Mouse (Mus musculus) lung, embryonic 16.5 days (tissue): ENCODE data around the gene Mapk8ip1. TPM values are rescaled to one million over a fixed set of nuclear protein-coding genes. Genes with fewer than 3 reads are reported as not detected.
A peak's percentile ranks its signal among the peaks of the same experiment; 100 is the strongest.

Experiments
- ATAC-seq: fragments of 200-750 bp; cut with Nextera tagmentation; 2 replicates; pipeline ENCODE4 v1.8.0; 2017; ENCODE audit warnings: low read depth, mild to moderate bottlenecking, moderate library complexity
- H3K27ac ChIP-seq: fragments of 300-500 bp; sonication (generic); 2 replicates; pipeline ENCODE4 v1.5.1; 2014; ENCODE audit warnings: mild to moderate bottlenecking, control low read depth, low read length
- H3K27me3 ChIP-seq: fragments of 300-500 bp; sonication (generic); 2 replicates; pipeline ENCODE4 v1.6.1; 2014; ENCODE audit warnings: low read depth, low read length, mixed read lengths; ENCODE audit not compliant: control insufficient read depth, insufficient read depth
- H3K36me3 ChIP-seq: fragments of 300-500 bp; sonication (generic); 2 replicates; pipeline ENCODE4 v1.6.1; 2014; ENCODE audit warnings: low read length; ENCODE audit not compliant: control insufficient read depth, insufficient read depth
- H3K4me1 ChIP-seq: fragments of 300-500 bp; sonication (generic); replicated peaks from 2 replicates; pipeline ENCODE4 v1.6.1; 2014; ENCODE audit warnings: low read length, mixed read lengths; ENCODE audit not compliant: control insufficient read depth, insufficient read depth
- H3K4me2 ChIP-seq: fragments of 300-500 bp; sonication (generic); 2 replicates; pipeline ENCODE4 v1.6.1; 2014; ENCODE audit warnings: low read depth, low read length, control low read depth
- H3K4me3 ChIP-seq: fragments of 300-500 bp; sonication (generic); 2 replicates; pipeline ENCODE4 v1.5.1; 2014; ENCODE audit warnings: mild to moderate bottlenecking, low read length, control low read depth
- H3K9ac ChIP-seq: fragments of 300-500 bp; sonication (generic); 2 replicates; pipeline ENCODE4 v1.6.1; 2014; ENCODE audit warnings: low read length, control low read depth
- H3K9me3 ChIP-seq: fragments of 300-500 bp; sonication (generic); 2 replicates; pipeline ENCODE4 v1.6.1; 2016; ENCODE audit warnings: low read length; ENCODE audit not compliant: control insufficient read depth
- WGBS: fragments of 180-500 bp; shearing (Covaris S2); extraction: QIAGEN DNeasy Blood & Tissue Kit; methylation state at CpG from one replicate; pipeline ENCODE4 v1.1.7; 2014; 5-methylcytosine and 5-hydroxymethylcytosine counted together
- polyA plus RNA-seq: library from polyadenylated mRNA; unstranded; fragments of >200 nt; fragmentation: Nextera tagmentation; extraction: Ambion mirVana; gene quantifications from 2 replicates; pipeline ENCODE4 v1.2.1, GENCODE M21; 2015

The Mapk8ip1 gene
- polyA plus RNA-seq, 1 experiment from 2014 or later = 11.0 TPM

- H3K36me3 ChIP-seq = no peaks in the 10 kb centered on the region
- H3K9ac ChIP-seq = 0 out of 2 replicates have a peak overlapping the region, but pooled peaks have one; percentile 26
- peak overlapping the region; percentile 60 for H3K27ac ChIP-seq
- H3K27me3 ChIP-seq = no peaks in the 10 kb centered on the region
- no peak overlapping the region for H3K4me3 ChIP-seq
- no peak overlapping the region for H3K4me2 ChIP-seq
- 58% methylated on average over 2 of the region's 2 CpGs for WGBS
- no peak for ATAC-seq
- H3K9me3 ChIP-seq = no peaks in the 10 kb centered on the region
- H3K4me1 ChIP-seq = peaks cover 80% of the 10 kb centered on the region
Measured at GRCm38 (mm10) chr2:92430089-92430488, 29.0 kb upstream of the Mapk8ip1 start.

- H3K4me1 ChIP-seq = peaks cover 91% of the 10 kb centered on the region
- H3K9me3 ChIP-seq = no peaks in the 10 kb centered on the region
- peak; percentile 74 for ATAC-seq
- no peaks in the 10 kb centered on the region for H3K27me3 ChIP-seq
- 24% methylated on average over 6 of the region's 6 CpGs for WGBS
- peak overlapping the region; percentile 69 for H3K27ac ChIP-seq
- H3K36me3 ChIP-seq = peaks cover 2% of the 10 kb centered on the region; the same call in 1 of the 2 replicates
- H3K9ac ChIP-seq = no peak overlapping the region
- H3K4me2 ChIP-seq = 0 out of 2 replicates have a peak overlapping the region, but pooled peaks have one; percentile 18
- no peak overlapping the region for H3K4me3 ChIP-seq
Measured at GRCm38 (mm10) chr2:92427882-92428281, 26.8 kb upstream of the Mapk8ip1 start.

- Histone ChIP-seq H3K27ac (peak overlapping the region; percentile 69; the same call in 1 of the 2 replicates), H3K4me1 (peaks cover 77% of the 10 kb centered on the region), H3K4me3 (no peak overlapping the region), H3K4me2 (no peak overlapping the region), H3K27me3 (no peaks in the 10 kb centered on the region), H3K9ac (no peak overlapping the region; the same call in 1 of the 2 replicates), H3K36me3 (peaks cover 13% of the 10 kb centered on the region), H3K9me3 (no peaks in the 10 kb centered on the region)
- ATAC-seq = no peak
- WGBS = 52% methylated on average over 3 of the region's 3 CpGs
Measured at GRCm38 (mm10) chr2:92426426-92426825, 25.4 kb upstream of the Mapk8ip1 start.

- Histone ChIP-seq H3K4me2 (peak overlapping the region; percentile 34), H3K9ac (no peak overlapping the region), H3K9me3 (no peaks in the 10 kb centered on the region), H3K4me3 (no peak overlapping the region), H3K36me3 (peaks cover 18% of the 10 kb centered on the region), H3K27ac (peak overlapping the region; percentile 70), H3K4me1 (peaks cover 67% of the 10 kb centered on the region), H3K27me3 (no peaks in the 10 kb centered on the region)
- 62% methylated on average over 4 of the region's 4 CpGs for WGBS
- no peak for ATAC-seq
Measured at GRCm38 (mm10) chr2:92425366-92425765, 24.3 kb upstream of the Mapk8ip1 start.

- H3K27ac ChIP-seq = peak overlapping the region; percentile 86
- H3K9ac ChIP-seq = peak overlapping the region; percentile 39; the same call in 1 of the 2 replicates
- H3K4me3 ChIP-seq = no peak overlapping the region
- peaks cover 61% of the 10 kb centered on the region for H3K4me1 ChIP-seq
- ATAC-seq = peak; percentile 67
- WGBS = 59% methylated on average over 9 of the region's 9 CpGs
- peak overlapping the region; percentile 25 for H3K4me2 ChIP-seq
- H3K27me3 ChIP-seq = no peaks in the 10 kb centered on the region
- peaks cover 23% of the 10 kb centered on the region for H3K36me3 ChIP-seq
- no peaks in the 10 kb centered on the region for H3K9me3 ChIP-seq
Measured at GRCm38 (mm10) chr2:92424462-92425308, 23.6 kb upstream of the Mapk8ip1 start.

- Histone ChIP-seq H3K4me3 (no peak overlapping the region), H3K4me1 (peaks cover 54% of the 10 kb centered on the region), H3K27ac (peak overlapping the region; percentile 86), H3K9ac (peak overlapping the region; percentile 8), H3K27me3 (no peaks in the 10 kb centered on the region), H3K9me3 (no peaks in the 10 kb centered on the region), H3K4me2 (no peak overlapping the region), H3K36me3 (peaks cover 25% of the 10 kb centered on the region)
- peak; percentile 78 for ATAC-seq
- WGBS = 55% methylated on average over 9 of the region's 9 CpGs
Measured at GRCm38 (mm10) chr2:92423702-92424461, 22.8 kb upstream of the Mapk8ip1 start.

GRCm38 (mm10) chr2:92423156-92423555, 22.1 kb upstream of the Mapk8ip1 start:
- ATAC-seq = no peak
- 92% methylated on average over 9 of the region's 9 CpGs for WGBS
- Histone ChIP-seq H3K9me3 (no peaks in the 10 kb centered on the region), H3K27ac (peak overlapping the region; percentile 86), H3K36me3 (peaks cover 31% of the 10 kb centered on the region), H3K9ac (no peak overlapping the region), H3K4me2 (no peak overlapping the region), H3K4me1 (peaks cover 47% of the 10 kb centered on the region), H3K4me3 (no peak overlapping the region), H3K27me3 (no peaks in the 10 kb centered on the region)

- H3K4me1 ChIP-seq = peaks cover 43% of the 10 kb centered on the region
- peaks cover 31% of the 10 kb centered on the region for H3K36me3 ChIP-seq
- no peak overlapping the region for H3K27ac ChIP-seq
- no peak overlapping the region for H3K4me2 ChIP-seq
- H3K9ac ChIP-seq = no peak overlapping the region
- H3K27me3 ChIP-seq = no peaks in the 10 kb centered on the region
- no peak for ATAC-seq
- no peaks in the 10 kb centered on the region for H3K9me3 ChIP-seq
- H3K4me3 ChIP-seq = no peak overlapping the region
- WGBS = 61% methylated on average over 10 of the region's 10 CpGs
Measured at GRCm38 (mm10) chr2:92422388-92423135, 21.5 kb upstream of the Mapk8ip1 start.
